Mouse (Mus musculus) intestine, embryonic 14.5 days (tissue): ENCODE measurements around the gene Tubb3. TPM values are rescaled to one million over a fixed set of nuclear protein-coding genes. Genes with fewer than 3 reads are reported as not detected.

Source experiments
- ATAC-seq: fragments of 200-750 bp; cut with Nextera tagmentation; replicated peaks from 2 replicates; pipeline ENCODE4 v1.8.0; 2017; ENCODE audit warnings: low read depth, moderate number of reproducible peaks, moderate TSS enrichment, moderate library complexity; ENCODE audit not compliant: low FRiP score, low TSS enrichment
- DNase-seq: peaks from one replicate; pipeline ENCODE4 v3.0.0-alpha.2; 2018; ENCODE audit warnings: low spot score
- H3K27ac ChIP-seq: fragments of 300-500 bp; sonication (generic); 2 replicates; pipeline ENCODE4 v1.5.1; 2014; ENCODE audit warnings: low read depth, mild to moderate bottlenecking, control low read depth
- H3K27me3 ChIP-seq: fragments of 300-500 bp; sonication (generic); replicated peaks from 2 replicates; pipeline ENCODE4 v1.6.1; 2014; ENCODE audit warnings: low read length, control low read depth; ENCODE audit not compliant: control insufficient read depth, insufficient read depth
- H3K36me3 ChIP-seq: fragments of 300-500 bp; sonication (generic); 2 replicates; pipeline ENCODE4 v1.6.1; 2014; ENCODE audit warnings: low read length, control low read depth; ENCODE audit not compliant: control insufficient read depth, insufficient read depth
- H3K4me1 ChIP-seq: fragments of 300-500 bp; sonication (generic); replicated peaks from 2 replicates; pipeline ENCODE4 v1.6.1; 2014; ENCODE audit warnings: low read length, control low read depth, mixed read lengths; ENCODE audit not compliant: control insufficient read depth, insufficient read depth
- H3K4me2 ChIP-seq: fragments of 300-500 bp; sonication (generic); 2 replicates; pipeline ENCODE4 v1.6.1; 2014; ENCODE audit warnings: low read length
- H3K4me3 ChIP-seq: fragments of 300-500 bp; sonication (generic); 2 replicates; pipeline ENCODE4 v1.5.1; 2014; ENCODE audit warnings: low read depth, low read length, control low read depth, mixed read lengths
- H3K9ac ChIP-seq: fragments of 300-500 bp; sonication (generic); 2 replicates; pipeline ENCODE4 v1.6.1; 2014; ENCODE audit warnings: mild to moderate bottlenecking, low read length
- H3K9me3 ChIP-seq: fragments of 300-500 bp; sonication (generic); 2 replicates; pipeline ENCODE4 v1.6.1; 2016; ENCODE audit warnings: low read length, control low read depth; ENCODE audit not compliant: control insufficient read depth
- WGBS: fragments of 180-500 bp; shearing (Covaris S2); extraction: QIAGEN DNeasy Blood & Tissue Kit; methylation state at CpG from one replicate; pipeline ENCODE4 v1.1.7; 2014; 5-methylcytosine and 5-hydroxymethylcytosine counted together
- polyA plus RNA-seq: library from polyadenylated mRNA; unstranded; fragments of >200 nt; fragmentation: Nextera tagmentation; extraction: Ambion mirVana; gene quantifications from 2 replicates; pipeline ENCODE4 v1.2.1, GENCODE M21; 2014

Gene Tubb3
- polyA plus RNA-seq, 1 experiment from 2014 or later, result 98.5 TPM

DNA sequence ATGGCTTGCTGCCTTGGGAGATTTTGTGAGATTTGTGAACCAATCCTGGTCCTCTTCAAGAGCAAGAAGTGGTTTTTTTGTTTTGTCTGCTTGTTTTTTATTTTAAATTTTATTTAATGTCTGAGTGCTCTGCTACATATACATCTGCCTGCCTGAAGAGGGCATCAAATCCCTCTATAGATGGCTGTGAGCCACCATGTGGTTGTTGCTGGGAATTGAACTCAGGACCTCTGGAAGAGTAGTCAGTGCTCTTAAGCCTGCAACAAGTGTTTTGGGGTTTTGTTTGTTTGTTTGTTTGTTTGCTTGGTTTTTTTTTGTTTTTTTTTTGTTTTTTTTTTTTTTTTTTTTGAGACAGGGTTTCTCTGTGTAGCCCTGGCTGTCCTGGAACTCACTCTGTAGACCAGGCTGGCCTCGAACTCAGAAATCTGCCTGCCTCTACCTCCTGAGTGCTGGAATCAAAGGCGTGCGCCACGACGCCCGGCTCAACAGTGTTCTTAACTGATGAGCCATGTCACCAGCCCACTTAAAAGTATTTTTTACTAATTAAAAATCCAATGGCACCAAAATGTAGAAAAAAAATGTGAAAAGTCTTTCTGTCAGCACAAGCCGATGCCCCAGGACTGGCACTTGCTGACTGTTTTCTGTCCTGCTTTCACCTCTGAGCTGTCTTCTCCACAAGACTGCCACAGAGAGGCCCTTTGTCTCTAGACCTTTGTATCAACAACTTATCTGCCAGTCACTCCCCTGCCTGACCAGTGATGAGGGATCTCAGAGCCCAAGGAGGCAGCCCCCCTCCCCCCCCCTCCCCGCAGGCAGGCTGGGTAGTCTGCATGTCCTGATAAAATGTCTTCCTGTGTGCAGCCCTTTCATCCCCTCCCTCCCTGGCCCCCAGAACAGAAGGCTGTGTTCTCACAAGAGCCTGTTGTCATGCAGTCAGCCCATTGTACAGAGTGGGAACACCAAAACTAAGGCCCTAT, 5.0 kb downstream of the Tubb3 start:
- no peaks in the 10 kb centered on the region for H3K36me3 ChIP-seq
- no peak for DNase-seq
- no peaks in the 10 kb centered on the region for H3K9me3 ChIP-seq
- no peak overlapping the region for H3K9ac ChIP-seq
- peaks cover 30% of the 10 kb centered on the region for H3K27me3 ChIP-seq
- H3K27ac ChIP-seq, result no peak overlapping the region
- H3K4me1 ChIP-seq, result no peaks in the 10 kb centered on the region
- WGBS, result 82% methylated on average over 8 of the region's 8 CpGs
- no peak overlapping the region for H3K4me3 ChIP-seq
- no peak overlapping the region for H3K4me2 ChIP-seq
- ATAC-seq, result no peak

- H3K27me3 ChIP-seq, result peaks cover 22% of the 10 kb centered on the region
- no peaks in the 10 kb centered on the region for H3K36me3 ChIP-seq
- DNase-seq (no peak), ATAC-seq (no peak)
- no peak overlapping the region for H3K9ac ChIP-seq
- no peaks in the 10 kb centered on the region for H3K4me1 ChIP-seq
- WGBS, result 72% methylated on average over 8 of the region's 8 CpGs
- no peak overlapping the region for H3K4me3 ChIP-seq
- H3K4me2 ChIP-seq, result no peak overlapping the region
- H3K9me3 ChIP-seq, result no peaks in the 10 kb centered on the region
- H3K27ac ChIP-seq, result no peak overlapping the region
Measured at GRCm38 (mm10) chr8:123416944-123417555, 5.8 kb downstream of the Tubb3 start.

DNA sequence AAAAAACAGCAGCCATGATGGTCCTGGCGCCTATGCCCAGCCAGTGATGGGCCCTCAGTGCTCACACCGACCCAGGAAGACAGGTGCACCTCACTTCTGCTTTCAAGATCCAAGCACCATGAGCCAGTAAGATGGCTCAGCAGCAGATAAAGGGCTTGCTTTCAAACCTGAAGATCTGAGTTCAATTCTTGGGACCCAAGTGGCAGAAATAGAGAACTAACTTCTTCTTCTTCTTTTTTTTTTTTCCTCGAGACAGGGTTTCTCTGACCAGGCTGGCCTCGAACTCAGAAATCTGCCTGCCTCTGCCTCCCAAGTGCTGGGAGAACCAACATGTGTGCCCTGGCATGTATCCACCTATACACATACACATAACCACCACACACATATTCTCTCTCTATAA, 8.5 kb downstream of the Tubb3 start:
- no peak overlapping the region for H3K9ac ChIP-seq
- WGBS, result 85% methylated on average over 4 of the region's 4 CpGs
- ATAC-seq, result no peak

GRCm38 (mm10) chr8:123420525-123421281, 9.5 kb downstream of the Tubb3 start:
- DNase-seq, result peak; percentile 39
- Histone ChIP-seq H3K36me3 (no peaks in the 10 kb centered on the region), H3K9ac (no peak overlapping the region), H3K4me2 (no peak overlapping the region), H3K4me3 (no peak overlapping the region), H3K27me3 (no peaks in the 10 kb centered on the region), H3K9me3 (no peaks in the 10 kb centered on the region), H3K4me1 (no peaks in the 10 kb centered on the region), H3K27ac (no peak overlapping the region)
- WGBS, result 91% methylated on average over 34 of the region's 34 CpGs
- ATAC-seq, result no peak

More for the DNA sequence above, 8.5 kb downstream of the Tubb3 start:
- Histone ChIP-seq H3K36me3 (no peaks in the 10 kb centered on the region), H3K4me2 (no peak overlapping the region), H3K9me3 (no peaks in the 10 kb centered on the region), H3K4me3 (no peak overlapping the region), H3K27me3 (no peaks in the 10 kb centered on the region), H3K27ac (no peak overlapping the region), H3K4me1 (no peaks in the 10 kb centered on the region)
- DNase-seq, result no peak

- H3K36me3 ChIP-seq, result no peaks in the 10 kb centered on the region
- no peaks in the 10 kb centered on the region for H3K27me3 ChIP-seq
- H3K27ac ChIP-seq, result no peak overlapping the region
- no peak overlapping the region for H3K9ac ChIP-seq
- H3K4me3 ChIP-seq, result no peak overlapping the region
- no peaks in the 10 kb centered on the region for H3K4me1 ChIP-seq
- ATAC-seq (no peak), DNase-seq (peak; percentile 48)
- H3K9me3 ChIP-seq, result 0 out of 2 replicates have a peak, but pooled peaks cover 2% of the 10 kb centered on the region
- H3K4me2 ChIP-seq, result no peak overlapping the region
- WGBS, result 84% methylated on average over 19 of the region's 19 CpGs
Measured at GRCm38 (mm10) chr8:123421325-123421724, 10.1 kb downstream of the Tubb3 start.

- Histone ChIP-seq H3K4me1 (no peaks in the 10 kb centered on the region), H3K9me3 (peaks cover 10% of the 10 kb centered on the region; the same call in 1 of the 2 replicates), H3K36me3 (no peaks in the 10 kb centered on the region), H3K4me3 (no peak overlapping the region), H3K27me3 (no peaks in the 10 kb centered on the region), H3K4me2 (peak overlapping the region; percentile 43), H3K27ac (no peak overlapping the region), H3K9ac (no peak overlapping the region)
- 14% methylated on average over 17 of the region's 17 CpGs for WGBS
- peak; percentile 80 for ATAC-seq
- peak; percentile 83 for DNase-seq
Measured at GRCm38 (mm10) chr8:123422056-123422780, 11.0 kb downstream of the Tubb3 start.

DNA sequence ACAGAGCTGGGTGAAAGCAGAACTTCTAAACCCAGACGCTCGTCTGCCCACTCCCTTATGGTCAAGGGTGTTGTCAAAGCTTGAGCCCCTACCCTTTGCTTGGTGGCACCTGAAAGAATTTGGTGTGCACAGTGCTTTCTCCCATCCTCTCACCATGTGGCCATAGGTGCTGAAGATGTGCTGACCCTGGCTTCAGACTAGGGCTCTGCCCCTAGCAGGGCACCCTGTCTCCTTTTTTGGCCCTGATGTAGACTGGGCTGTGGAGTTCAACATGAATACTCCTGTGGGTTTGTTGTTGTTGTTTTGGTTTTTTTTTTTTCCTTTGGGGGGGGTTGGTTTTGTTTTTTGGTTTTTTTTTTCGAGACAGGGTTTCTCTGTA, 11.5 kb downstream of the Tubb3 start:
- ATAC-seq (no peak), DNase-seq (no peak)
- Histone ChIP-seq H3K4me1 (no peaks in the 10 kb centered on the region), H3K4me3 (no peak overlapping the region), H3K36me3 (no peaks in the 10 kb centered on the region), H3K4me2 (peak overlapping the region; percentile 43; the same call in 1 of the 2 replicates), H3K9ac (no peak overlapping the region), H3K9me3 (peaks cover 15% of the 10 kb centered on the region), H3K27me3 (no peaks in the 10 kb centered on the region), H3K27ac (no peak overlapping the region)
- 22% methylated on average over 3 of the region's 3 CpGs for WGBS

- 70% methylated on average over 7 of the region's 7 CpGs for WGBS
- H3K4me1 ChIP-seq, result no peaks in the 10 kb centered on the region
- H3K9me3 ChIP-seq, result peaks cover 22% of the 10 kb centered on the region
- H3K36me3 ChIP-seq, result no peaks in the 10 kb centered on the region
- no peak within 1 kb of the TSS for H3K9ac ChIP-seq
- ATAC-seq (no peak), DNase-seq (peak; percentile 42)
- H3K4me3 ChIP-seq, result no peak within 1 kb of the TSS
- peak within 1 kb of the TSS; percentile 43 for H3K4me2 ChIP-seq
- no peak within 1 kb of the TSS for H3K27ac ChIP-seq
- H3K27me3 ChIP-seq, result no peaks in the 10 kb centered on the region
Measured at GRCm38 (mm10) chr8:123423441-123423840, 12.2 kb downstream of the Tubb3 start, which contains the start of gene Def8. Def8 (plus strand) TSS chr8:123423527.
